Mouse (Mus musculus): ENCODE results near the gene Btk.

Gene Btk

GRCm38 (mm10) chrX:134580528-134581305 lies 2.7 kb downstream of the Btk start:
- DNase-seq (ENCODE audit: low spot score in 2 of 2), result no peak

GRCm38 (mm10) chrX:134577896-134578295 lies 5.5 kb downstream of the Btk start:
- no peak for DNase-seq (ENCODE audit: low spot score in 2 of 2)

- DNase-seq (ENCODE audit: low spot score in 2 of 2), result peak in 1 of 2 experiments; percentile 72
These were observed 16.7 kb downstream of the Btk start for GRCm38 (mm10) chrX:134566536-134567222.

- DNase-seq (ENCODE audit: low spot score in 2 of 2), result peak in 1 of 2 experiments; percentile 23
These were observed 19.0 kb downstream of the Btk start for GRCm38 (mm10) chrX:134564326-134564725.

- DNase-seq (ENCODE audit: low spot score in 2 of 2), result no peak
These were observed 28.9 kb downstream of the Btk start for GRCm38 (mm10) chrX:134554425-134554824.

GRCm38 (mm10) chrX:134553326-134553725 lies 30.0 kb downstream of the Btk start:
- no peak for DNase-seq (ENCODE audit: low spot score in 2 of 2)

GRCm38 (mm10) chrX:134550903-134551302 lies 32.5 kb downstream of the Btk start:
- DNase-seq (ENCODE audit: low spot score in 2 of 2), result peak; percentile 11 to 14

- DNase-seq (ENCODE audit: low spot score in 2 of 2), result no peak
These were observed 36.0 kb downstream of the Btk start for GRCm38 (mm10) chrX:134547330-134547729.

GRCm38 (mm10) chrX:134541955-134542308 lies 41.4 kb downstream of the Btk start:
- no peak for DNase-seq (ENCODE audit: low spot score in 2 of 2)

GRCm38 (mm10) chrX:134541145-134541954 lies 42.0 kb downstream of the Btk start, which contains the start of gene Timm8a1:
TSS of gene Timm8a1 (minus strand) at chrX:134541865.
- peak; percentile 55 to 63 for DNase-seq (ENCODE audit: low spot score in 2 of 2)

GRCm38 (mm10) chrX:134540414-134541135 lies 42.8 kb downstream of the Btk start:
- no peak for DNase-seq (ENCODE audit: low spot score in 2 of 2)

GRCm38 (mm10) chrX:134539795-134540194 lies 43.6 kb downstream of the Btk start:
- DNase-seq (ENCODE audit: low spot score in 2 of 2), result peak; percentile 15 to 47

- DNase-seq (ENCODE audit: low spot score in 2 of 2), result no peak
These were observed 50.0 kb downstream of the Btk start for GRCm38 (mm10) chrX:134533346-134533745.

- DNase-seq (ENCODE audit: low spot score in 2 of 2), result no peak
These were observed 58.1 kb downstream of the Btk start for GRCm38 (mm10) chrX:134525260-134525659.

- no peak for DNase-seq (ENCODE audit: low spot score in 2 of 2)
These were observed 59.6 kb downstream of the Btk start for GRCm38 (mm10) chrX:134523772-134524171.

- DNase-seq (ENCODE audit: low spot score in 2 of 2), result no peak
These were observed 73.9 kb downstream of the Btk start for GRCm38 (mm10) chrX:134509473-134509872.

GRCm38 (mm10) chrX:134507977-134508376 lies 75.4 kb downstream of the Btk start:
- DNase-seq (ENCODE audit: low spot score in 2 of 2), result no peak

GRCm38 (mm10) chrX:134500651-134501050 lies 82.7 kb downstream of the Btk start:
- DNase-seq (ENCODE audit: low spot score in 2 of 2), result no peak

Measured in natural killer cell, adult 2 months (primary cell).